Mouse (Mus musculus): ENCODE results near the gene Sox6.
"Not testable (repeated sequence)": the region's sequence is repeated elsewhere in the genome, so short reads cannot be mapped to it uniquely, and the experiment has no call there.

The Sox6 gene

GRCm38 (mm10) chr7:115624451-115624850 lies 414.1 kb downstream of the Sox6 start:
- TF ChIP-seq CTCF (conservative IDR thresholded peaks at IDR 0.05; ENCODE audit: low read length) (no peak), POU5F1 (IDR thresholded peaks at IDR 0.05; ENCODE audit: borderline replicate concordance, low read length) (no peak), NANOG (IDR thresholded peaks at IDR 0.05; ENCODE audit: borderline replicate concordance, low read length) (no peak)

GRCm38 (mm10) chr7:115615697-115616237 lies 422.8 kb downstream of the Sox6 start:
- no peak for TF ChIP-seq POU5F1 (IDR thresholded peaks at IDR 0.05; ENCODE audit: borderline replicate concordance, low read length)
- TF ChIP-seq NANOG (IDR thresholded peaks at IDR 0.05; ENCODE audit: borderline replicate concordance, low read length) = no peak
- TF ChIP-seq CTCF (conservative IDR thresholded peaks at IDR 0.05; ENCODE audit: low read length) = no peak
- no peaks in the 10 kb centered on the region for H3K27me3 ChIP-seq (ENCODE audit: insufficient read depth, low read length)
- no peak overlapping the region for H3K4me3 ChIP-seq (replicated peaks; ENCODE audit: low read length)
- no peaks in the 10 kb centered on the region for H3K4me1 ChIP-seq (replicated peaks; ENCODE audit: low read depth, low read length)
- H3K9me3 ChIP-seq (ENCODE audit: low read length) = no peaks in the 10 kb centered on the region
- H3K36me3 ChIP-seq (ENCODE audit: insufficient read depth, low read length) = no peaks in the 10 kb centered on the region

More at GRCm38 (mm10) chr7:115624451-115624850, 414.1 kb downstream of the Sox6 start:
- H3K36me3 ChIP-seq (ENCODE audit: insufficient read depth, low read length) = no peaks in the 10 kb centered on the region
- H3K4me1 ChIP-seq (replicated peaks; ENCODE audit: low read depth, low read length) = no peaks in the 10 kb centered on the region
- no peaks in the 10 kb centered on the region for H3K9me3 ChIP-seq (ENCODE audit: low read length)
- H3K27me3 ChIP-seq (ENCODE audit: insufficient read depth, low read length) = no peaks in the 10 kb centered on the region
- no peak overlapping the region for H3K4me3 ChIP-seq (replicated peaks; ENCODE audit: low read length)

- TF ChIP-seq NANOG (IDR thresholded peaks at IDR 0.05; ENCODE audit: borderline replicate concordance, low read length) = no peak
- no peak for TF ChIP-seq CTCF (conservative IDR thresholded peaks at IDR 0.05; ENCODE audit: low read length)
- no peak for TF ChIP-seq POU5F1 (IDR thresholded peaks at IDR 0.05; ENCODE audit: borderline replicate concordance, low read length)
- H3K36me3 ChIP-seq (ENCODE audit: insufficient read depth, low read length) = no peaks in the 10 kb centered on the region
- no peaks in the 10 kb centered on the region for H3K9me3 ChIP-seq (ENCODE audit: low read length)
Observed at GRCm38 (mm10) chr7:115607485-115607884, 431.1 kb downstream of the Sox6 start.

GRCm38 (mm10) chr7:115606125-115606524 lies 432.5 kb downstream of the Sox6 start:
- H3K4me3 ChIP-seq (replicated peaks; ENCODE audit: low read length); H3K36me3 ChIP-seq (ENCODE audit: insufficient read depth, low read length); H3K27me3 ChIP-seq (ENCODE audit: insufficient read depth, low read length); H3K9me3 ChIP-seq (ENCODE audit: low read length); H3K4me1 ChIP-seq (replicated peaks; ENCODE audit: low read depth, low read length): not testable (repeated sequence)

More at GRCm38 (mm10) chr7:115607485-115607884, 431.1 kb downstream of the Sox6 start:
- no peaks in the 10 kb centered on the region for H3K4me1 ChIP-seq (replicated peaks; ENCODE audit: low read depth, low read length)
- no peak overlapping the region for H3K4me3 ChIP-seq (replicated peaks; ENCODE audit: low read length)
- no peaks in the 10 kb centered on the region for H3K27me3 ChIP-seq (ENCODE audit: insufficient read depth, low read length)

GRCm38 (mm10) chr7:115604883-115605282 lies 433.7 kb downstream of the Sox6 start:
- H3K9me3 ChIP-seq (ENCODE audit: low read length) = no peaks in the 10 kb centered on the region
- H3K4me3 ChIP-seq (replicated peaks; ENCODE audit: low read length) = no peak overlapping the region
- H3K36me3 ChIP-seq (ENCODE audit: insufficient read depth, low read length) = no peaks in the 10 kb centered on the region
- TF ChIP-seq POU5F1 (IDR thresholded peaks at IDR 0.05; ENCODE audit: borderline replicate concordance, low read length) (no peak), NANOG (IDR thresholded peaks at IDR 0.05; ENCODE audit: borderline replicate concordance, low read length) (no peak), CTCF (conservative IDR thresholded peaks at IDR 0.05; ENCODE audit: low read length) (no peak)
- no peaks in the 10 kb centered on the region for H3K4me1 ChIP-seq (replicated peaks; ENCODE audit: low read depth, low read length)
- no peaks in the 10 kb centered on the region for H3K27me3 ChIP-seq (ENCODE audit: insufficient read depth, low read length)

- Histone ChIP-seq H3K4me1 (replicated peaks; ENCODE audit: low read depth, low read length) (no peaks in the 10 kb centered on the region), H3K4me3 (replicated peaks; ENCODE audit: low read length) (no peak overlapping the region), H3K36me3 (ENCODE audit: insufficient read depth, low read length) (no peaks in the 10 kb centered on the region), H3K9me3 (ENCODE audit: low read length) (no peaks in the 10 kb centered on the region), H3K27me3 (ENCODE audit: insufficient read depth, low read length) (no peaks in the 10 kb centered on the region)
- TF ChIP-seq NANOG (IDR thresholded peaks at IDR 0.05; ENCODE audit: borderline replicate concordance, low read length) (no peak), CTCF (conservative IDR thresholded peaks at IDR 0.05; ENCODE audit: low read length) (no peak), POU5F1 (IDR thresholded peaks at IDR 0.05; ENCODE audit: borderline replicate concordance, low read length) (no peak)
Observed at GRCm38 (mm10) chr7:115597376-115597775, 441.2 kb downstream of the Sox6 start.

- no peak overlapping the region for H3K4me3 ChIP-seq (replicated peaks; ENCODE audit: low read length)
- TF ChIP-seq POU5F1 (IDR thresholded peaks at IDR 0.05; ENCODE audit: borderline replicate concordance, low read length) = no peak
- no peak for TF ChIP-seq CTCF (conservative IDR thresholded peaks at IDR 0.05; ENCODE audit: low read length)
- TF ChIP-seq NANOG (IDR thresholded peaks at IDR 0.05; ENCODE audit: borderline replicate concordance, low read length) = no peak
- H3K9me3 ChIP-seq (ENCODE audit: low read length) = no peaks in the 10 kb centered on the region
- H3K36me3 ChIP-seq (ENCODE audit: insufficient read depth, low read length) = no peaks in the 10 kb centered on the region
- no peaks in the 10 kb centered on the region for H3K27me3 ChIP-seq (ENCODE audit: insufficient read depth, low read length)
- no peaks in the 10 kb centered on the region for H3K4me1 ChIP-seq (replicated peaks; ENCODE audit: low read depth, low read length)
Observed at GRCm38 (mm10) chr7:115580461-115580860, 458.1 kb downstream of the Sox6 start.

- no peaks in the 10 kb centered on the region for H3K27me3 ChIP-seq (ENCODE audit: insufficient read depth, low read length)
- H3K4me3 ChIP-seq (replicated peaks; ENCODE audit: low read length) = no peak overlapping the region
- no peaks in the 10 kb centered on the region for H3K9me3 ChIP-seq (ENCODE audit: low read length)
- TF ChIP-seq NANOG (IDR thresholded peaks at IDR 0.05; ENCODE audit: borderline replicate concordance, low read length) (no peak), POU5F1 (IDR thresholded peaks at IDR 0.05; ENCODE audit: borderline replicate concordance, low read length) (no peak), CTCF (conservative IDR thresholded peaks at IDR 0.05; ENCODE audit: low read length) (no peak)
- no peaks in the 10 kb centered on the region for H3K4me1 ChIP-seq (replicated peaks; ENCODE audit: low read depth, low read length)
- H3K36me3 ChIP-seq (ENCODE audit: insufficient read depth, low read length) = no peaks in the 10 kb centered on the region
Observed at GRCm38 (mm10) chr7:115579826-115580225, 458.8 kb downstream of the Sox6 start.

GRCm38 (mm10) chr7:115576387-115576786 lies 462.2 kb downstream of the Sox6 start:
- Histone ChIP-seq H3K4me1 (replicated peaks; ENCODE audit: low read depth, low read length) (no peaks in the 10 kb centered on the region), H3K4me3 (replicated peaks; ENCODE audit: low read length) (no peak overlapping the region), H3K27me3 (ENCODE audit: insufficient read depth, low read length) (no peaks in the 10 kb centered on the region), H3K36me3 (ENCODE audit: insufficient read depth, low read length) (no peaks in the 10 kb centered on the region), H3K9me3 (ENCODE audit: low read length) (no peaks in the 10 kb centered on the region)
- TF ChIP-seq POU5F1 (IDR thresholded peaks at IDR 0.05; ENCODE audit: borderline replicate concordance, low read length) (no peak), CTCF (conservative IDR thresholded peaks at IDR 0.05; ENCODE audit: low read length) (no peak), NANOG (IDR thresholded peaks at IDR 0.05; ENCODE audit: borderline replicate concordance, low read length) (no peak)
